30 mouse cellular contexts compared by ENCODE assay signal in the genomic region with DNA sequence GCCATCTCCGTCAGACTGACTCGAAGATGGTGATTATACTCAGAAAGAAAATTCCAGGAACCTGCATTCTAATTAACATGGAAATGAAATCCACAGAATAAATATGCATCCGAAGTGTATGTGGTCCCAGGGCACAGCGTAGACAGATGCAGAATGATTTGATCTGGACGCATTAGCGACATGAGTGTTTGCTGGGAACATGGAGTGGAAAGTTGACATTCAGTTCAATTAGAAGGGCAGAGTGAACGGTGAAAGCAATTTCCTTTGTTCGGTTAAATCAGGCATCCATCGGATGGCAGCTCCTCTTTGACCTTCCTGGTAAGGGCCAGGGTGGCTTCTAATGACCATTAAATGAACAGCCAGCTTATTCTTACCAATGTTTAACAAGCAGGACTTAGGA.
A peak's percentile ranks its signal among the peaks of the same experiment; 100 is the strongest.
DNase-seq lines count a peak whose midpoint lies in the region; ATAC-seq and TF ChIP-seq lines count a peak whose summit lies in the region.
"Had no signal": no experiment of that assay in that cellular context is flagged by ENCODE, and none has a peak within 500 bp of the region (broad histone marks: within the 10 kb centered on the region; RNA-seq: fewer than 3 reads in every experiment).

No protein-coding gene starts in this region.

- TF ChIP-seq CTCF in hindbrain, postnatal 0 days (IDR thresholded peaks at IDR 0.05; ENCODE audit: low read depth): no peak

- H3K4me2 ChIP-seq in hindbrain, embryonic 13.5 days: no peak overlapping the region
- no peak overlapping the region for H3K4me2 ChIP-seq in hindbrain, postnatal 0 days (ENCODE audit: low read depth, low read length)
- no peak overlapping the region for H3K4me2 ChIP-seq in hindbrain, embryonic 14.5 days (replicated peaks)
- no peak overlapping the region for H3K4me2 ChIP-seq in midbrain, embryonic 13.5 days (replicated peaks)
- H3K4me2 ChIP-seq: embryonic facial prominence, embryonic 15.5 days; heart, embryonic 13.5 days; limb, embryonic 15.5 days; liver, embryonic 13.5 days; neural tube, embryonic 15.5 days had no signal

- DNase-seq in hindbrain, postnatal 0 days (ENCODE audit: low spot score): no peak
- DNase-seq in hindbrain, embryonic 14.5 days (ENCODE audit: low spot score): peak; percentile 28
- DNase-seq in retina, postnatal 1 day: peak; percentile 46
- DNase-seq: adrenal gland, adult 2 months; adrenal gland, postnatal 36 days; B cell, adult 2 months; cerebellum, adult 2 months; cerebellum, postnatal 14 days; forebrain, postnatal 0 days; heart, postnatal 10 days; kidney, adult 9 months; kidney, postnatal 10 days; liver, embryonic 13.5 days; lung, adult 18-20 months; lung, postnatal 4 days; right cerebral cortex, postnatal 4 days; thymus, postnatal 4 days had no signal

- H3K36me3 ChIP-seq in hindbrain, embryonic 13.5 days: no peaks in the 10 kb centered on the region
- no peaks in the 10 kb centered on the region for H3K36me3 ChIP-seq in hindbrain, postnatal 0 days (ENCODE audit: insufficient read depth, low read length)
- no peaks in the 10 kb centered on the region for H3K36me3 ChIP-seq in hindbrain, embryonic 14.5 days (replicated peaks; ENCODE audit: control insufficient read depth, insufficient read depth)
- H3K36me3 ChIP-seq in midbrain, embryonic 13.5 days: no peaks in the 10 kb centered on the region
- H3K36me3 ChIP-seq: embryonic facial prominence, embryonic 10.5 days; embryonic facial prominence, embryonic 15.5 days; heart, embryonic 13.5 days; limb, embryonic 10.5 days; limb, embryonic 15.5 days; liver, embryonic 13.5 days; neural tube, embryonic 15.5 days had no signal

- H3K4me3 ChIP-seq in hindbrain, embryonic 13.5 days: no peak overlapping the region
- H3K4me3 ChIP-seq in hindbrain, postnatal 0 days (ENCODE audit: low read length): no peak overlapping the region
- H3K4me3 ChIP-seq in hindbrain, embryonic 14.5 days (replicated peaks; ENCODE audit: low read length): no peak overlapping the region
- no peak overlapping the region for H3K4me3 ChIP-seq in midbrain, embryonic 13.5 days (replicated peaks)
- H3K4me3 ChIP-seq: embryonic facial prominence, embryonic 10.5 days; embryonic facial prominence, embryonic 15.5 days; heart, embryonic 13.5 days; limb, embryonic 10.5 days; limb, embryonic 15.5 days; liver, embryonic 13.5 days; megakaryocyte, embryonic 14.5 days; neural tube, embryonic 15.5 days had no signal

- WGBS in hindbrain, embryonic 13.5 days: 46% methylated on average over 9 of the region's 9 CpGs
- WGBS in hindbrain, postnatal 0 days: 60% methylated on average over 9 of the region's 9 CpGs
- 39% methylated on average over 9 of the region's 9 CpGs for WGBS in hindbrain, embryonic 14.5 days
- 45% methylated on average over 9 of the region's 9 CpGs for WGBS in midbrain, embryonic 13.5 days

- no peaks in the 10 kb centered on the region for H3K27me3 ChIP-seq in hindbrain, embryonic 13.5 days
- H3K27me3 ChIP-seq in hindbrain, postnatal 0 days (ENCODE audit: insufficient read depth, low read length): no peaks in the 10 kb centered on the region
- H3K27me3 ChIP-seq in hindbrain, embryonic 14.5 days (ENCODE audit: control insufficient read depth, insufficient read depth, low read length): no peaks in the 10 kb centered on the region
- H3K27me3 ChIP-seq in midbrain, embryonic 13.5 days: no peaks in the 10 kb centered on the region
- H3K27me3 ChIP-seq: embryonic facial prominence, embryonic 15.5 days; heart, embryonic 13.5 days; limb, embryonic 15.5 days; liver, embryonic 13.5 days; neural tube, embryonic 15.5 days had no signal

- no peak for ATAC-seq in hindbrain, embryonic 13.5 days (ENCODE audit: low FRiP score)
- ATAC-seq in hindbrain, postnatal 0 days: no peak
- no peak for ATAC-seq in hindbrain, embryonic 14.5 days (ENCODE audit: low FRiP score)
- ATAC-seq in midbrain, embryonic 13.5 days: peak; percentile 37; the same call in 1 of the 2 replicates
- ATAC-seq in activated CD4-positive, CD25-positive, alpha-beta regulatory T cell, adult 4 months: no peak
- ATAC-seq: forebrain, postnatal 0 days; intestine, embryonic 16.5 days; lung, postnatal 0 days had no signal

- no peak overlapping the region for H3K9ac ChIP-seq in hindbrain, embryonic 13.5 days
- H3K9ac ChIP-seq in hindbrain, postnatal 0 days (replicated peaks; ENCODE audit: low read length): no peak overlapping the region
- no peak overlapping the region for H3K9ac ChIP-seq in hindbrain, embryonic 14.5 days
- no peak overlapping the region for H3K9ac ChIP-seq in midbrain, embryonic 13.5 days (replicated peaks)
- H3K9ac ChIP-seq: embryonic facial prominence, embryonic 15.5 days; forebrain, postnatal 0 days; heart, embryonic 13.5 days; limb, embryonic 15.5 days; liver, embryonic 13.5 days; neural tube, embryonic 15.5 days had no signal

- peak overlapping the region; percentile 65 for H3K27ac ChIP-seq in hindbrain, embryonic 13.5 days
- H3K27ac ChIP-seq in hindbrain, postnatal 0 days: no peak overlapping the region
- H3K27ac ChIP-seq in hindbrain, embryonic 14.5 days: peak overlapping the region; percentile 43; the same call in 1 of the 2 replicates
- peak overlapping the region; percentile 74 for H3K27ac ChIP-seq in midbrain, embryonic 13.5 days
- H3K27ac ChIP-seq: embryonic facial prominence, embryonic 10.5 days; embryonic facial prominence, embryonic 15.5 days; heart, embryonic 13.5 days; limb, embryonic 10.5 days; limb, embryonic 15.5 days; liver, embryonic 13.5 days; stomach, postnatal 0 days had no signal

- H3K9me3 ChIP-seq in hindbrain, embryonic 13.5 days: no peaks in the 10 kb centered on the region
- H3K9me3 ChIP-seq in hindbrain, postnatal 0 days (ENCODE audit: low read length): no peaks in the 10 kb centered on the region
- H3K9me3 ChIP-seq in hindbrain, embryonic 14.5 days (ENCODE audit: control insufficient read depth, low read length): no peaks in the 10 kb centered on the region
- H3K9me3 ChIP-seq in midbrain, embryonic 13.5 days: no peaks in the 10 kb centered on the region
- H3K9me3 ChIP-seq: embryonic facial prominence, embryonic 10.5 days; embryonic facial prominence, embryonic 15.5 days; heart, embryonic 13.5 days; limb, embryonic 10.5 days; limb, embryonic 15.5 days; liver, embryonic 13.5 days; neural tube, embryonic 15.5 days had no signal

- H3K4me1 ChIP-seq in hindbrain, embryonic 13.5 days (replicated peaks): peaks cover 9% of the 10 kb centered on the region; the same call in 1 of the 2 replicates
- no peaks in the 10 kb centered on the region for H3K4me1 ChIP-seq in hindbrain, postnatal 0 days (ENCODE audit: insufficient read depth, low read length)
- H3K4me1 ChIP-seq in hindbrain, embryonic 14.5 days (replicated peaks; ENCODE audit: control insufficient read depth, insufficient read depth, low read length): no peaks in the 10 kb centered on the region
- H3K4me1 ChIP-seq in midbrain, embryonic 13.5 days (replicated peaks): peaks cover 10% of the 10 kb centered on the region; the same call in 1 of the 2 replicates
- H3K4me1 ChIP-seq: embryonic facial prominence, embryonic 15.5 days; heart, embryonic 13.5 days; limb, embryonic 15.5 days; liver, embryonic 13.5 days had no signal
